Mouse (Mus musculus) myocyte (in vitro differentiated cells): ENCODE results near the gene Camta1.

Experiments
- CEBPB ChIP-seq: IDR thresholded peaks from 2 replicates; pipeline ENCODE4 v1.6.1; 2011; ENCODE audit warnings: mild to moderate bottlenecking, moderate library complexity; ENCODE audit not compliant: poor library complexity, insufficient read depth, severe bottlenecking
- E2F4 ChIP-seq: IDR thresholded peaks from one replicate; pipeline ENCODE4 v1.6.1; 2011; ENCODE audit warnings: mild to moderate bottlenecking, control low read depth, moderate library complexity; ENCODE audit not compliant: insufficient read depth
- MAX ChIP-seq: IDR thresholded peaks from one replicate; pipeline ENCODE4 v1.6.1; 2011; ENCODE audit warnings: low read depth, mild to moderate bottlenecking, control low read depth
- MYOD1 ChIP-seq, 3 experiments: IDR thresholded peaks; one replicate each; pipeline ENCODE4 v1.6.1; 2011; ENCODE audit warnings: control low read depth in 2 of 3, low read depth in 2 of 3, mild to moderate bottlenecking in 2 of 3, moderate library complexity in 1 of 3; ENCODE audit not compliant: insufficient read length in 2 of 3, control insufficient read depth in 1 of 3
- MYOG ChIP-seq, 3 experiments: IDR thresholded peaks; one replicate each; pipeline ENCODE4 v1.6.1; 2011; ENCODE audit warnings: control low read depth in 2 of 3, low read depth in 2 of 3, mild to moderate bottlenecking in 2 of 3; ENCODE audit not compliant: insufficient read length in 2 of 3, control insufficient read depth in 1 of 3, insufficient read depth in 1 of 3
- POLR2A ChIP-seq: IDR thresholded peaks from one replicate; pipeline ENCODE4 v1.6.1; 2011; ENCODE audit warnings: low read depth, mild to moderate bottlenecking, control low read depth, moderate library complexity; ENCODE audit not compliant: insufficient read length
- POLR2AphosphoS2 ChIP-seq: IDR thresholded peaks from one replicate; pipeline ENCODE4 v1.6.1; 2011; ENCODE audit warnings: low read depth, control low read depth; ENCODE audit not compliant: insufficient read length
- REST ChIP-seq: IDR thresholded peaks from one replicate; pipeline ENCODE4 v1.6.1; 2011; ENCODE audit warnings: mild to moderate bottlenecking, control low read depth, moderate library complexity; ENCODE audit not compliant: insufficient read depth, insufficient read length
- SRF ChIP-seq: IDR thresholded peaks from one replicate; pipeline ENCODE4 v1.6.1; 2011; ENCODE audit warnings: low read depth; ENCODE audit not compliant: control insufficient read depth, insufficient read length
- TCF12 ChIP-seq: IDR thresholded peaks from one replicate; pipeline ENCODE4 v1.6.1; 2011; ENCODE audit warnings: mild to moderate bottlenecking, control low read depth; ENCODE audit not compliant: poor library complexity, insufficient read depth, severe bottlenecking
- TCF3 ChIP-seq: IDR thresholded peaks from one replicate; pipeline ENCODE4 v1.6.1; 2011; ENCODE audit warnings: low read depth, control low read depth; ENCODE audit not compliant: insufficient read length
- USF1 ChIP-seq: IDR thresholded peaks from one replicate; pipeline ENCODE4 v1.6.1; 2011; ENCODE audit warnings: low read depth, mild to moderate bottlenecking, control low read depth, moderate library complexity

- TF ChIP-seq CEBPB, result no peak
- TF ChIP-seq POLR2A, result no peak
- no peak for TF ChIP-seq E2F4
- TF ChIP-seq POLR2AphosphoS2, result no peak
- no peak for TF ChIP-seq USF1
- no peak for TF ChIP-seq MAX
- TF ChIP-seq TCF3, result no peak
- TF ChIP-seq MYOG (IDR thresholded peaks at IDR 0.05; ENCODE audit: control insufficient read depth in 1 of 3, insufficient read depth in 1 of 3, insufficient read length in 2 of 3, low read depth in 2 of 3), result no peak
- no peak for TF ChIP-seq TCF12
- TF ChIP-seq REST, result no peak
- no peak for TF ChIP-seq MYOD1 (IDR thresholded peaks at IDR 0.05; ENCODE audit: control insufficient read depth in 1 of 3, insufficient read length in 2 of 3, low read depth in 2 of 3)
- TF ChIP-seq SRF, result no peak
Measured at GRCm38 (mm10) chr4:151081355-151081754, 780.3 kb downstream of the Camta1 start.
